Mouse (Mus musculus): ENCODE measurements around the gene Arpp19. TPM values are rescaled to one million over a fixed set of nuclear protein-coding genes. Genes with fewer than 3 reads are reported as not detected.
A peak's percentile ranks its signal among the peaks of the same experiment; 100 is the strongest.

Arpp19 gene
- polyA plus RNA-seq, 1 experiment from 2014 or later, result 274 TPM

DNA sequence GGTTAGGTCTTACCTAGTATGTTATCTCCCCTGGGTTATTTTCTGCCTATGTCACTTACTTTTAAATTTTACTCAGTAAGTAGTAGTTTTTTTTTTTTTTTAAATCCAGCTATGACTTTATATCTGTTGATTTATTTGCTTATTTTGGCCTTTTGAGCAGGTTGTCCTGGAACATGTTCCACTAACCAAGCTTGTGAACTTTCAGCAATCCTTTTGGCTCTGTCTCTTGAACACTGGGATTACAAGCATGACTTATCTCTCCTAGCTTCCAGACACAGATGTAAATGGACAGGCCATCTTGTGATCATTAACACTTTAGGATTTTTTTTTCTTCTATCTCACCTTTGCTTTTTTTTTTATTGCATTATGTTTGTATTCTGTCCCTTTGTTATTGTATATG is 9.7 kb downstream of the Arpp19 start:
- ATAC-seq (ENCODE audit: low FRiP score, low TSS enrichment), result no peak
- peaks cover 22% of the 10 kb centered on the region; the same call in 1 of the 2 replicates for H3K36me3 ChIP-seq (ENCODE audit: control insufficient read depth, insufficient read depth, low read length)

DNA sequence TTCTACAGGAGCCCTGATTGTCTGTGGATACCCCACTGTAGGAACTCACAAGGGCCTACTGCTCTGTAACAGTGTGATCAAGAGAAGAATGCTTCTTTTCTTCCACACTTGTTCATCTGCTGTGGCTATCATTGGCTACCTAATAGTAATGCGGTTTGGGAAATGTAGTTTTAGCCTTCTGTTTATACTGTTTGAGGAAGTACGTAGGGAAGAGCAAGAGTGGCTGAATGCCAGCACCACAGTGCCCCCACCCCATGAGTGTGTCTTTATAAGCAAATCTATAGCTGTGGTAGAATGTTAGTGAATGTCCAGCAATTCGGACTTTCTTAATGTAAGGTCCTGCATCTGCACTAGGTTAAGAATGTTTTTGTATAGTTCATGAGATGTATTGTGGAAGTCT is 11.7 kb downstream of the Arpp19 start:
- Histone ChIP-seq H3K4me3 (ENCODE audit: low read length) (no peak overlapping the region), H3K9ac (ENCODE audit: low read depth, low read length) (no peak overlapping the region), H3K27me3 (ENCODE audit: control insufficient read depth, insufficient read depth, low read length) (no peaks in the 10 kb centered on the region), H3K36me3 (ENCODE audit: control insufficient read depth, insufficient read depth, low read length) (peaks cover 9% of the 10 kb centered on the region; the same call in 1 of the 2 replicates), H3K4me2 (replicated peaks; ENCODE audit: low read depth, low read length) (no peak overlapping the region), H3K9me3 (ENCODE audit: control insufficient read depth, low read length) (no peaks in the 10 kb centered on the region), H3K27ac (ENCODE audit: low read depth, low read length) (no peak overlapping the region), H3K4me1 (ENCODE audit: control insufficient read depth, insufficient read depth, low read length) (no peaks in the 10 kb centered on the region)
- ATAC-seq (ENCODE audit: low FRiP score, low TSS enrichment), result no peak
- WGBS, result 80% methylated on average over 3 of the region's 3 CpGs

More for the DNA sequence above, 9.7 kb downstream of the Arpp19 start:
- Histone ChIP-seq H3K9me3 (ENCODE audit: control insufficient read depth, low read length) (no peaks in the 10 kb centered on the region), H3K27me3 (ENCODE audit: control insufficient read depth, insufficient read depth, low read length) (no peaks in the 10 kb centered on the region), H3K9ac (ENCODE audit: low read depth, low read length) (no peak overlapping the region), H3K4me3 (ENCODE audit: low read length) (no peak overlapping the region), H3K27ac (ENCODE audit: low read depth, low read length) (no peak overlapping the region), H3K4me1 (ENCODE audit: control insufficient read depth, insufficient read depth, low read length) (no peaks in the 10 kb centered on the region), H3K4me2 (replicated peaks; ENCODE audit: low read depth, low read length) (no peak overlapping the region)

DNA sequence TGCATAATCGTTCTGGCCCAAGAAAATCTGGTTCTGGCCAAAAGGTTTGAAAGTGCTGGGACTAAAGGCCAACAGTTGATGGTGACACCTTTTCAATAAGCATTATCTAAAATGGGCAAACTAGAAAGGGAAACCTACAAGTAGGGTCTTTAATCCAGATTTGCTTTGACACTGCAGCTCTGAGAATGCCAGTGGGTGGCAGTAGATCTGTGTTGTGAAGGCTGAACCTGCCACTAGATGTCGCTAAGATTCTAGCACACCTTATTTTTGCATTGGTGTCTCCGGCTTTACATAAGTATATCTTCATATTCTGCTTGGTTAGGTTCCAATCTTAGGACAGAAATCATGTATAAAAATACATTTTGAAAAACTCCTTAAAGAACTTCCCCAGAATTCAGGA is 12.6 kb downstream of the Arpp19 start:
- Histone ChIP-seq H3K9ac (ENCODE audit: low read depth, low read length) (no peak overlapping the region), H3K4me3 (ENCODE audit: low read length) (no peak overlapping the region), H3K27ac (ENCODE audit: low read depth, low read length) (no peak overlapping the region), H3K4me2 (replicated peaks; ENCODE audit: low read depth, low read length) (no peak overlapping the region), H3K27me3 (ENCODE audit: control insufficient read depth, insufficient read depth, low read length) (no peaks in the 10 kb centered on the region), H3K36me3 (ENCODE audit: control insufficient read depth, insufficient read depth, low read length) (peaks cover 11% of the 10 kb centered on the region; the same call in 1 of the 2 replicates), H3K4me1 (ENCODE audit: control insufficient read depth, insufficient read depth, low read length) (no peaks in the 10 kb centered on the region), H3K9me3 (ENCODE audit: control insufficient read depth, low read length) (no peaks in the 10 kb centered on the region)
- 0 out of 2 replicates have a peak, but pooled peaks have one; percentile 32 for ATAC-seq (ENCODE audit: low FRiP score, low TSS enrichment)
- WGBS, result 34% methylated on average over 3 of the region's 3 CpGs

DNA sequence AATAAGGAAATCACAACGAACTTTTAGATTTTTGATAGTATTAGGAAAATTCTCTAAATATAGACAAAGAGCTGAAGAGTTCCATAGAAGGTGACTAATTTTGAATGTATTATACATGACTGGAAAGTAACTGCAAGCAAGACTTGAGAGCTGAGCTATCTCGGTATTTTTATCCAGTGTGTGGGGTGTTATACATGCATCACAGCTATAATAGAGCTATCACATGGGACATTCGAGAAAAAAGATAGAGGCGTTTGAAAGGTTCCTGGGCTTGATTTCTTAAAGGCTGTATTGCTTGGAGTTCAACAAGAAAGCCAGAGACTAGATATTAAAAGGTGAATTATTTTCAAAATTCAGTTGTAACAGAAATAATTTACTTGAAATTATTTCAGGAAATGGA is 14.4 kb downstream of the Arpp19 start:
- Histone ChIP-seq H3K27me3 (ENCODE audit: control insufficient read depth, insufficient read depth, low read length) (no peaks in the 10 kb centered on the region), H3K9me3 (ENCODE audit: control insufficient read depth, low read length) (no peaks in the 10 kb centered on the region), H3K9ac (ENCODE audit: low read depth, low read length) (no peak overlapping the region), H3K36me3 (ENCODE audit: control insufficient read depth, insufficient read depth, low read length) (peaks cover 13% of the 10 kb centered on the region), H3K4me3 (ENCODE audit: low read length) (no peak overlapping the region), H3K4me1 (ENCODE audit: control insufficient read depth, insufficient read depth, low read length) (no peaks in the 10 kb centered on the region), H3K4me2 (replicated peaks; ENCODE audit: low read depth, low read length) (no peak overlapping the region), H3K27ac (ENCODE audit: low read depth, low read length) (no peak overlapping the region)
- ATAC-seq (ENCODE audit: low FRiP score, low TSS enrichment), result no peak
- WGBS, result 91% methylated on average over 4 of the region's 4 CpGs

GRCm38 (mm10) chr9:75055046-75055445 is 17.6 kb downstream of the Arpp19 start:
- no peak for ATAC-seq (ENCODE audit: low FRiP score, low TSS enrichment)
- no peaks in the 10 kb centered on the region for H3K9me3 ChIP-seq (ENCODE audit: control insufficient read depth, low read length)
- 87% methylated on average over 5 of the region's 5 CpGs for WGBS
- H3K4me1 ChIP-seq (ENCODE audit: control insufficient read depth, insufficient read depth, low read length), result no peaks in the 10 kb centered on the region
- no peak overlapping the region for H3K4me3 ChIP-seq (ENCODE audit: low read length)
- no peak overlapping the region for H3K27ac ChIP-seq (ENCODE audit: low read depth, low read length)
- H3K27me3 ChIP-seq (ENCODE audit: control insufficient read depth, insufficient read depth, low read length), result no peaks in the 10 kb centered on the region
- H3K4me2 ChIP-seq (replicated peaks; ENCODE audit: low read depth, low read length), result no peak overlapping the region
- H3K36me3 ChIP-seq (ENCODE audit: control insufficient read depth, insufficient read depth, low read length), result peaks cover 36% of the 10 kb centered on the region
- no peak overlapping the region for H3K9ac ChIP-seq (ENCODE audit: low read depth, low read length)

DNA sequence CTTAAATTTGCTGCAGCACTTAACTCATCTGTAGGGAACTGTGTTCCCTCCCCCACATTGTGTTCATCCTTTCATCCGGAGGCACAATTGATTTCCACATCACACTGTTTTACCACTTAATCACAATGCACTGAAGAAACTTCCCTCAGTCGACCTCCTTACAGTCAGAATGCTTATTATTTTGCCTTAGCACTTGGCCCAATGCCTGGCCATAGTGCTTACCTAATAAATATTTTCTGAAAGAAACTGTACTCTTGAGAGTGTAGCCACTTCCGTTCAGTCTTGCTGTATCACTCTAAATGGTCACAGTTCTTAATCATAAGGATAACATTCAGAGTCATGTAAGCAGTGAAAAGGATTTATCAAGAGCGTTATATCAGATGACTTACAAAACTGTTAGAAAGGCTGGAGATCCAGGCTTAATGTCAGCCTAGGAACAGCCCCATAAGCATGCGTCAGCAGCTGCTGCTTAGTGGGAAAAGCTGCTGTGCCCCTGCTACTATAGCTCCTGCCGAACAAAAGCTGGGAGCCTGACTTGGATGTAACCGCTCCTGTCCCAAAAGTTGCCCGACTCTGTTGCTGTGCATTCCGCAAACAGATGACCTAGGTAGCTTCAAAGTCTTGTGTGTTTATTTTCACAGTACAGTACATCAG is 27.4 kb downstream of the Arpp19 start:
- 0 out of 2 replicates have a peak, but pooled peaks cover 2% of the 10 kb centered on the region for H3K36me3 ChIP-seq (ENCODE audit: control insufficient read depth, insufficient read depth, low read length)
- ATAC-seq (ENCODE audit: low FRiP score, low TSS enrichment), result peak; percentile 57; the same call in 1 of the 2 replicates
- no peaks in the 10 kb centered on the region for H3K4me1 ChIP-seq (ENCODE audit: control insufficient read depth, insufficient read depth, low read length)
- H3K27me3 ChIP-seq (ENCODE audit: control insufficient read depth, insufficient read depth, low read length), result no peaks in the 10 kb centered on the region
- no peak overlapping the region for H3K4me3 ChIP-seq (ENCODE audit: low read length)
- no peak overlapping the region for H3K9ac ChIP-seq (ENCODE audit: low read depth, low read length)
- no peaks in the 10 kb centered on the region for H3K9me3 ChIP-seq (ENCODE audit: control insufficient read depth, low read length)
- 65% methylated on average over 9 of the region's 9 CpGs for WGBS
- no peak overlapping the region for H3K27ac ChIP-seq (ENCODE audit: low read depth, low read length)
- H3K4me2 ChIP-seq (replicated peaks; ENCODE audit: low read depth, low read length), result no peak overlapping the region

GRCm38 (mm10) chr9:75070457-75071028 is 33.1 kb downstream of the Arpp19 start, which contains the start of gene Myo5a:
TSS of gene Myo5a (plus strand) at chr9:75071015.
- peak within 1 kb of the TSS; percentile 84 for H3K4me2 ChIP-seq (replicated peaks; ENCODE audit: low read depth, low read length)
- peak; percentile 68 for ATAC-seq (ENCODE audit: low FRiP score, low TSS enrichment)
- peak within 1 kb of the TSS; percentile 67 for H3K27ac ChIP-seq (ENCODE audit: low read depth, low read length)
- H3K27me3 ChIP-seq (ENCODE audit: control insufficient read depth, insufficient read depth, low read length), result no peaks in the 10 kb centered on the region
- peak within 1 kb of the TSS; percentile 80 for H3K4me3 ChIP-seq (ENCODE audit: low read length)
- H3K9ac ChIP-seq (ENCODE audit: low read depth, low read length), result peak within 1 kb of the TSS; percentile 87
- WGBS, result 23% methylated on average over 23 of the region's 23 CpGs
- no peaks in the 10 kb centered on the region for H3K9me3 ChIP-seq (ENCODE audit: control insufficient read depth, low read length)
- H3K36me3 ChIP-seq (ENCODE audit: control insufficient read depth, insufficient read depth, low read length), result no peaks in the 10 kb centered on the region
- no peaks in the 10 kb centered on the region for H3K4me1 ChIP-seq (ENCODE audit: control insufficient read depth, insufficient read depth, low read length)

- no peaks in the 10 kb centered on the region for H3K36me3 ChIP-seq (ENCODE audit: control insufficient read depth, insufficient read depth, low read length)
- ATAC-seq (ENCODE audit: low FRiP score, low TSS enrichment), result peak; percentile 98
- H3K4me2 ChIP-seq (replicated peaks; ENCODE audit: low read depth, low read length), result peak overlapping the region; percentile 84
- WGBS, result under 1% methylated on average over 48 of the region's 92 CpGs
- peak overlapping the region; percentile 80 for H3K4me3 ChIP-seq (ENCODE audit: low read length)
- H3K27me3 ChIP-seq (ENCODE audit: control insufficient read depth, insufficient read depth, low read length), result no peaks in the 10 kb centered on the region
- peak overlapping the region; percentile 87 for H3K9ac ChIP-seq (ENCODE audit: low read depth, low read length)
- H3K27ac ChIP-seq (ENCODE audit: low read depth, low read length), result peak overlapping the region; percentile 67
- no peaks in the 10 kb centered on the region for H3K4me1 ChIP-seq (ENCODE audit: control insufficient read depth, insufficient read depth, low read length)
- no peaks in the 10 kb centered on the region for H3K9me3 ChIP-seq (ENCODE audit: control insufficient read depth, low read length)
These were observed 33.8 kb downstream of the Arpp19 start for GRCm38 (mm10) chr9:75071029-75071705.

DNA sequence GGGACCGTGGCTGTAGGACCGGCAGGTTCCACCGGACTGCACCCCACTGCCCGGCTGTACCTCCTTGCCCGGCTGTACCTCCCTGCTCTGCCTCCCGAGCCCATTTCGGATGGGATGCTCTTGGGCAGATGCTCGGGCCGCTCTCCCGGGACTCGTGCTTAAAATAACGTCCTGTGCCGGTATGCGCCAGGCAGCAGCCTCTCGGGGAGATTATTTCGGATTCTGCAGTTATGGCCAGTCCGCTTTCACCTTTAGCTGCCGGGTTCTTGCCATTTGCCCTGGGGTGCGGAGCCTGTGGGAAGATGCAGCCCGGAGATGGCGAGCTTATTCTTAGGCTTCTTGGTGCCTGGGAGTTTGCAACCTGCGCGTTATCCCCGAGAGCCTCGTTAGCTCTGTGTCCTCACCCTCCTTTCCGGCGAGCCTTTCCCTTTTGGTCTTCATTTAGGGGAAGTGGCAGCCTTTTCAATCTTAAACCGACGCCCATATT is 34.3 kb downstream of the Arpp19 start:
- H3K27me3 ChIP-seq (ENCODE audit: control insufficient read depth, insufficient read depth, low read length), result no peaks in the 10 kb centered on the region
- no peaks in the 10 kb centered on the region for H3K4me1 ChIP-seq (ENCODE audit: control insufficient read depth, insufficient read depth, low read length)
- no peaks in the 10 kb centered on the region for H3K36me3 ChIP-seq (ENCODE audit: control insufficient read depth, insufficient read depth, low read length)
- no peak overlapping the region; the same call in 1 of the 2 replicates for H3K27ac ChIP-seq (ENCODE audit: low read depth, low read length)
- peak overlapping the region; percentile 87 for H3K9ac ChIP-seq (ENCODE audit: low read depth, low read length)
- peak; percentile 6; the same call in 1 of the 2 replicates for ATAC-seq (ENCODE audit: low FRiP score, low TSS enrichment)
- no peaks in the 10 kb centered on the region for H3K9me3 ChIP-seq (ENCODE audit: control insufficient read depth, low read length)
- H3K4me3 ChIP-seq (ENCODE audit: low read length), result peak overlapping the region; percentile 80
- WGBS, result under 1% methylated on average over 29 of the region's 29 CpGs
- peak overlapping the region; percentile 84 for H3K4me2 ChIP-seq (replicated peaks; ENCODE audit: low read depth, low read length)

All from kidney, embryonic 14.5 days (tissue).